Mouse (Mus musculus): ENCODE measurements around the gene Tef. TPM values are rescaled to one million over a fixed set of nuclear protein-coding genes. Genes with fewer than 3 reads are reported as not detected.

Tef gene
- 23.7 and 25.3 TPM in 2 replicates for polyA plus RNA-seq (2015; fragmentation: Nextera tagmentation; extraction: Ambion mirVana)

- 25% methylated on average over 19 of the region's 19 CpGs for WGBS
- peak; percentile 97 for ATAC-seq (ENCODE audit: low FRiP score, low read depth)
- H3K27ac ChIP-seq (replicated peaks), result peak within 1 kb of the TSS; percentile 58
Measured at GRCm38 (mm10) chr15:81802001-81802890, at the start of gene Tef. Gene Tef (plus strand): TSS chr15:81802421.

DNA sequence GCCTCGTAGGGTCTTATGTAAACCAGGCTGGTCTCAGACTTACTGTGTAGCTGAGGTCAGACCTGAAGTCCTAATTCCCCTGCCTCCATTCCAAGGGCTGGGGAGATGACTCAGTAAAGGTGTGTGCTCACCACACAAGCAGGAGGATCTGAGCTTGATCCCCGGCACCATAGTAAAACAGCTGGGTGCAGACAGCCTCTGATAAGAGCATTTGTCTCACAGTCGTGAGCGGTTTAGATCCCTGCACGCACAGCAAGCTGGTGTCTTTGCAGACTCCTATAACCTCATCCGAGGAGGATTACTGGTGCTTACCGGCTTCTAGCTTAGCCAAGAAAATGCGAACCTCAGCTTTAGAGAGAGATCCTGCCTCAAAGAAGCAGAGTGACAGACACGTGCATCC, 48.6 kb upstream of the Tef start:
- H3K4me1 ChIP-seq (replicated peaks), result peaks cover 7% of the 10 kb centered on the region
- no peaks in the 10 kb centered on the region for H3K9me3 ChIP-seq
- H3K4me2 ChIP-seq, result no peak overlapping the region
- no peak overlapping the region for H3K4me3 ChIP-seq
- no peak overlapping the region for H3K9ac ChIP-seq
- H3K36me3 ChIP-seq, result no peaks in the 10 kb centered on the region
- WGBS, result 95% methylated on average over 9 of the region's 9 CpGs
- H3K27ac ChIP-seq (replicated peaks), result no peak overlapping the region
- ATAC-seq (ENCODE audit: low FRiP score, low read depth), result no peak
- H3K27me3 ChIP-seq, result no peaks in the 10 kb centered on the region

More at GRCm38 (mm10) chr15:81802001-81802890, at the start of gene Tef:
- Histone ChIP-seq H3K4me1 (replicated peaks) (peaks cover 26% of the 10 kb centered on the region), H3K9me3 (no peaks in the 10 kb centered on the region), H3K36me3 (no peaks in the 10 kb centered on the region), H3K27me3 (no peaks in the 10 kb centered on the region), H3K9ac (peak within 1 kb of the TSS; percentile 32), H3K4me2 (peak within 1 kb of the TSS; percentile 58), H3K4me3 (peak within 1 kb of the TSS; percentile 29)

DNA sequence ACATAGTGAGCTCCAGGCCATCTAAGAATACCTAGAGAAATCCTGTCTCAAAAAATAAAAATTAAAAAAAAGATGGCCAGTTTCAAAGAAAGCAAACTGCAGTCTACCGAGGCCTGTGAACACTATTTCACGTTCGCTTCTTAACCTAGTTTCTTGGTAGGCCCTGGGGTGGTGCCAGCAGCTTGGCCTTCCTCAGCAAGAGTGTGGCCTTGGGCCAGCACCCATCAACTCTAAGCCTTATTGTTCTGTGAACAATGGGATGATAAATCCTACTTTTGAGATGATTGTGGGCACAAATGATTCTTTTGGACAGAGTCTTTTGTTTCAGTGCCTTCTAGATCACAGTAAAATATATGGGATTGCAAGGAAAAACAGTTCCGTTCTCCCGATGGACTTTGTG, 43.5 kb upstream of the Tef start:
- H3K27me3 ChIP-seq, result no peaks in the 10 kb centered on the region
- 71% methylated on average over 5 of the region's 5 CpGs for WGBS
- ATAC-seq (ENCODE audit: low FRiP score, low read depth), result no peak
- H3K9me3 ChIP-seq, result no peaks in the 10 kb centered on the region
- H3K4me1 ChIP-seq (replicated peaks), result no peaks in the 10 kb centered on the region
- H3K27ac ChIP-seq (replicated peaks), result no peak overlapping the region
- no peak overlapping the region for H3K9ac ChIP-seq
- H3K4me3 ChIP-seq, result no peak overlapping the region
- H3K4me2 ChIP-seq, result no peak overlapping the region
- no peaks in the 10 kb centered on the region for H3K36me3 ChIP-seq

DNA sequence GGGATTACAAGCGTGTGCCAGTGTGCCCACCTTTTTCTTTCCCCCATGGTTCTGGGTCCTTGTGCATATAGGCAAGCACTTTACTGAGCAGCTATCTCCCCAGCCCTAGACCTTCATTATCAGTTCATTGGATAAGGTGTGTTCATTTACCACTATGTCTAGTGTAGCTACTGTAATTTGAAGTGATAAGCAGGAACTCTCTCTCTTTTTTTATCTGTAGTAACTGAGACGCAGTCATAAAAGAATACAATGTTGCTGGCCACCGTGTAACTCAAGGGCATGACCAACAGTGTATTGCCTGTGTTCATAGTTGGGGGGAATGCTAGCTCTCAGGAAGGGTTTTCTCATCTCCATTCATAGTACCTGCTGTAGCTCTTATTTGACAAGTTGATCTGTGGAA, 42.7 kb upstream of the Tef start:
- H3K36me3 ChIP-seq, result no peaks in the 10 kb centered on the region
- no peaks in the 10 kb centered on the region for H3K9me3 ChIP-seq
- no peaks in the 10 kb centered on the region for H3K4me1 ChIP-seq (replicated peaks)
- no peak overlapping the region for H3K4me3 ChIP-seq
- no peak overlapping the region for H3K27ac ChIP-seq (replicated peaks)
- no peak overlapping the region for H3K4me2 ChIP-seq
- no peaks in the 10 kb centered on the region for H3K27me3 ChIP-seq
- ATAC-seq (ENCODE audit: low FRiP score, low read depth), result no peak
- H3K9ac ChIP-seq, result no peak overlapping the region
- 96% methylated on average over 3 of the region's 3 CpGs for WGBS

- Histone ChIP-seq H3K36me3 (no peaks in the 10 kb centered on the region), H3K27ac (replicated peaks) (no peak overlapping the region), H3K4me3 (no peak overlapping the region), H3K9me3 (no peaks in the 10 kb centered on the region), H3K4me2 (no peak overlapping the region), H3K4me1 (replicated peaks) (no peaks in the 10 kb centered on the region), H3K27me3 (no peaks in the 10 kb centered on the region), H3K9ac (no peak overlapping the region)
- WGBS, result 93% methylated on average over 5 of the region's 5 CpGs
- no peak for ATAC-seq (ENCODE audit: low FRiP score, low read depth)
Measured at GRCm38 (mm10) chr15:81760361-81761079, 41.7 kb upstream of the Tef start.

GRCm38 (mm10) chr15:81761381-81761780, 40.8 kb upstream of the Tef start:
- WGBS, result 89% methylated on average over 7 of the region's 7 CpGs
- no peak overlapping the region for H3K4me3 ChIP-seq
- ATAC-seq (ENCODE audit: low FRiP score, low read depth), result no peak

GRCm38 (mm10) chr15:81761959-81762358, 40.3 kb upstream of the Tef start:
- H3K9ac ChIP-seq, result no peak overlapping the region
- WGBS, result 88% methylated on average over 3 of the region's 3 CpGs
- ATAC-seq (ENCODE audit: low FRiP score, low read depth), result no peak

More at GRCm38 (mm10) chr15:81761381-81761780, 40.8 kb upstream of the Tef start:
- Histone ChIP-seq H3K9me3 (no peaks in the 10 kb centered on the region), H3K27ac (replicated peaks) (no peak overlapping the region), H3K4me2 (no peak overlapping the region), H3K27me3 (no peaks in the 10 kb centered on the region), H3K36me3 (no peaks in the 10 kb centered on the region), H3K4me1 (replicated peaks) (no peaks in the 10 kb centered on the region), H3K9ac (no peak overlapping the region)

GRCm38 (mm10) chr15:81764573-81764972, 37.6 kb upstream of the Tef start:
- H3K36me3 ChIP-seq, result peaks cover 9% of the 10 kb centered on the region
- H3K4me2 ChIP-seq, result no peak overlapping the region
- H3K27ac ChIP-seq (replicated peaks), result no peak overlapping the region
- H3K4me3 ChIP-seq, result no peak overlapping the region
- no peak for ATAC-seq (ENCODE audit: low FRiP score, low read depth)
- no peaks in the 10 kb centered on the region for H3K9me3 ChIP-seq
- WGBS, result 87% methylated on average over 6 of the region's 6 CpGs
- H3K27me3 ChIP-seq, result no peaks in the 10 kb centered on the region
- H3K4me1 ChIP-seq (replicated peaks), result no peaks in the 10 kb centered on the region
- H3K9ac ChIP-seq, result no peak overlapping the region

More at GRCm38 (mm10) chr15:81761959-81762358, 40.3 kb upstream of the Tef start:
- Histone ChIP-seq H3K4me2 (no peak overlapping the region), H3K27ac (replicated peaks) (no peak overlapping the region), H3K4me3 (no peak overlapping the region), H3K9me3 (no peaks in the 10 kb centered on the region), H3K4me1 (replicated peaks) (no peaks in the 10 kb centered on the region), H3K36me3 (no peaks in the 10 kb centered on the region), H3K27me3 (no peaks in the 10 kb centered on the region)

GRCm38 (mm10) chr15:81765651-81766050, 36.6 kb upstream of the Tef start:
- no peak overlapping the region for H3K9ac ChIP-seq
- H3K4me3 ChIP-seq, result no peak overlapping the region
- no peak overlapping the region for H3K4me2 ChIP-seq
- 90% methylated on average over 9 of the region's 9 CpGs for WGBS
- H3K4me1 ChIP-seq (replicated peaks), result no peaks in the 10 kb centered on the region
- H3K36me3 ChIP-seq, result peaks cover 16% of the 10 kb centered on the region
- ATAC-seq (ENCODE audit: low FRiP score, low read depth), result no peak
- no peaks in the 10 kb centered on the region for H3K27me3 ChIP-seq
- H3K9me3 ChIP-seq, result no peaks in the 10 kb centered on the region
- no peak overlapping the region for H3K27ac ChIP-seq (replicated peaks)

DNA sequence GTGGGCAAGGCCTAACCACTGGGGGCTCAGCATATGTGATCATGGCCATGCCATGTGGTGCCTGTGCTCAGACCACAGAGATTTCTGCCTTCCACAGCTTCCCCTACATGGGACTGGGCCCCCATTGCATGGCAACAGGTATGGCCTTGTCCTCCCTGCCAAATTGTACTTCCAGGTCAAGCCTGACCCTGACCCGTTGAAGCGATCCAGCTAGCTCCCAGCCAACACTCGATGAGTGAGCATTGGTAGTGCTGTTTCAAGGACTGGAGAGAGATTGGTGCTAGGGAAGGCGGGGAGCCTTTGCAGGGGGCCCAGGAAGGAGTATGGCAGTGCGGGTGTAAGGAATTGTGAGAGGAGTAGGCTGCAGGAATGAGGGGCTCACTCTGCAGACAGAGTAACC, 35.8 kb upstream of the Tef start:
- Histone ChIP-seq H3K27me3 (no peaks in the 10 kb centered on the region), H3K9me3 (no peaks in the 10 kb centered on the region), H3K27ac (replicated peaks) (no peak overlapping the region), H3K4me3 (no peak overlapping the region), H3K4me2 (no peak overlapping the region), H3K36me3 (peaks cover 18% of the 10 kb centered on the region), H3K4me1 (replicated peaks) (no peaks in the 10 kb centered on the region), H3K9ac (no peak overlapping the region)
- WGBS, result 88% methylated on average over 5 of the region's 5 CpGs
- ATAC-seq (ENCODE audit: low FRiP score, low read depth), result no peak

- Histone ChIP-seq H3K36me3 (peaks cover 41% of the 10 kb centered on the region), H3K4me2 (no peak overlapping the region), H3K9me3 (no peaks in the 10 kb centered on the region), H3K27ac (replicated peaks) (no peak overlapping the region), H3K9ac (no peak overlapping the region), H3K4me3 (no peak overlapping the region), H3K4me1 (replicated peaks) (no peaks in the 10 kb centered on the region), H3K27me3 (no peaks in the 10 kb centered on the region)
- WGBS, result 56% methylated on average over 13 of the region's 13 CpGs
- ATAC-seq (ENCODE audit: low FRiP score, low read depth), result peak; percentile 36; the same call in 1 of the 2 replicates
Measured at GRCm38 (mm10) chr15:81769037-81769436, 33.2 kb upstream of the Tef start.

DNA sequence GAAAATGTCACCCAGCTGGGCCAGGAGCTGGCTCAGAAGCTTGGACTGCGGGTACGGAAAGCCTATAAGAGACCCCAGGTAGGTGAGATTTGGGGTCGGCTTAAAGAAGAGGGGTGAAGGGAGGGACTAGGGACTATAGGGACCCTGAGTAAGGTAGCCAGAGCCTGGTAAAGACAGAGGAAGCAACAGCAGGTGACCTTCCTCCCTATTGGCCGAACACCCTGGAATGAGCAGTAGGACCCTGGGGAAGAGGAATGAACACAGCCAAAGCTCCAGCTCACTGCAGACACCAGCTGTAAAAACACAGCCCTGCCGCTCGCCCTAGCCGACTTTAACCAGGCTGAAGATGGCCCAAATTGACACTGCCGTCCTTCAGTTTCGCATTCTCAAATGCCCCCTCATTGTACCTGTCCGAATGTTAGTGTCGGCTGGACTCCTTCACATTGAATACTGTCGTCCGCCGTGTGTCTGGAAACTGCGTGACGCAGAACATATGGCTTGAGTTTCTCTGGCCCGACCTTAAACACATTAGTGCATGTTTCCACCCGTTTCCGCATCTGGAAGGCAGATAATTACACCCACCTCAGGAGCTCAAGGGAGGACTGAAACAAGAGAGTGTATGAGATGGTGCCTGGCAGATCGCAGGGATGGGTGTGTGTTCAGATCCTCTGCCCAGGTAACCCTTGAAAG, 29.6 kb upstream of the Tef start:
- Histone ChIP-seq H3K4me3 (no peak overlapping the region), H3K9me3 (no peaks in the 10 kb centered on the region), H3K9ac (no peak overlapping the region), H3K4me2 (no peak overlapping the region), H3K27me3 (no peaks in the 10 kb centered on the region), H3K27ac (replicated peaks) (no peak overlapping the region), H3K36me3 (peaks cover 63% of the 10 kb centered on the region), H3K4me1 (replicated peaks) (no peaks in the 10 kb centered on the region)
- WGBS, result 93% methylated on average over 20 of the region's 20 CpGs
- no peak for ATAC-seq (ENCODE audit: low FRiP score, low read depth)
